Mouse (Mus musculus) intestine, postnatal 0 days (tissue): Measurements from ENCODE around the gene Larp4b. TPM values are rescaled to one million over a fixed set of nuclear protein-coding genes. Genes with fewer than 3 reads are reported as not detected.

Experiments
- ATAC-seq: fragments of 200-750 bp; cut with Nextera tagmentation; 2 replicates; pipeline ENCODE4 v1.8.0; 2017; ENCODE audit warnings: mild to moderate bottlenecking, moderate TSS enrichment, moderate library complexity
- H3K27ac ChIP-seq: fragments of 300-500 bp; sonication (generic); 2 replicates; pipeline ENCODE4 v1.5.1; 2014; ENCODE audit warnings: mild to moderate bottlenecking, low read depth, low read length, moderate library complexity
- H3K27me3 ChIP-seq: fragments of 300-500 bp; sonication (generic); replicated peaks from 2 replicates; pipeline ENCODE4 v1.6.1; 2014; ENCODE audit warnings: low read length, mixed read lengths; ENCODE audit not compliant: control insufficient read depth, insufficient read depth
- H3K36me3 ChIP-seq: fragments of 300-500 bp; sonication (generic); 2 replicates; pipeline ENCODE4 v1.6.1; 2014; ENCODE audit warnings: mild to moderate bottlenecking, moderate library complexity; ENCODE audit not compliant: control insufficient read depth, insufficient read depth
- H3K4me1 ChIP-seq: fragments of 300-500 bp; sonication (generic); replicated peaks from 2 replicates; pipeline ENCODE4 v1.6.1; 2014; ENCODE audit warnings: antibody characterized with exemption, low read length, mixed read lengths; ENCODE audit not compliant: control insufficient read depth, insufficient read depth
- H3K4me2 ChIP-seq: fragments of 300-500 bp; sonication (generic); replicated peaks from 2 replicates; pipeline ENCODE4 v1.6.1; 2014; ENCODE audit warnings: low read depth, mild to moderate bottlenecking, moderate library complexity
- H3K4me3 ChIP-seq: fragments of 300-500 bp; sonication (generic); 2 replicates; pipeline ENCODE4 v1.5.1; 2014; ENCODE audit warnings: low read depth, low read length
- H3K9ac ChIP-seq: fragments of 300-500 bp; sonication (generic); 2 replicates; pipeline ENCODE4 v1.6.1; 2014; ENCODE audit warnings: mild to moderate bottlenecking, low read depth, low read length
- H3K9me3 ChIP-seq: fragments of 300-500 bp; sonication (generic); 2 replicates; pipeline ENCODE4 v1.6.1; 2016; ENCODE audit warnings: mixed run types; ENCODE audit not compliant: control insufficient read depth
- CTCF ChIP-seq: sonication (generic); IDR thresholded peaks from 2 replicates; pipeline ENCODE4 v1.5.1; 2016; ENCODE audit warnings: low read depth, mild to moderate bottlenecking, control low read depth, antibody characterized with exemption, moderate library complexity
- WGBS: fragments of 180-500 bp; shearing (Covaris S2); extraction: QIAGEN DNeasy Blood & Tissue Kit; methylation state at CpG from one replicate; pipeline ENCODE4 v1.1.7; 2014; 5-methylcytosine and 5-hydroxymethylcytosine counted together
- polyA plus RNA-seq: library from polyadenylated mRNA; unstranded; fragments of >200 nt; fragmentation: Nextera tagmentation; extraction: Ambion mirVana; gene quantifications from 2 replicates; pipeline ENCODE4 v1.2.1, GENCODE M21; 2015

Larp4b gene
- polyA plus RNA-seq, 1 experiment from 2014 or later = 32.5 TPM

- no peak overlapping the region for H3K4me2 ChIP-seq
- H3K9me3 ChIP-seq = no peaks in the 10 kb centered on the region
- peak; percentile 39 for TF ChIP-seq CTCF
- WGBS = 58% methylated on average over 4 of the region's 4 CpGs
- H3K27me3 ChIP-seq = no peaks in the 10 kb centered on the region
- no peak overlapping the region for H3K4me3 ChIP-seq
- no peak overlapping the region for H3K27ac ChIP-seq
- no peak for ATAC-seq
- H3K36me3 ChIP-seq = no peaks in the 10 kb centered on the region
- H3K9ac ChIP-seq = no peak overlapping the region
- H3K4me1 ChIP-seq = no peaks in the 10 kb centered on the region
Observed at GRCm38 (mm10) chr13:9195565-9195964, 101.9 kb downstream of the Larp4b start.

GRCm38 (mm10) chr13:9198106-9198505, 104.4 kb downstream of the Larp4b start:
- no peak overlapping the region for H3K4me3 ChIP-seq
- H3K27me3 ChIP-seq = no peaks in the 10 kb centered on the region
- no peak for ATAC-seq
- no peaks in the 10 kb centered on the region for H3K36me3 ChIP-seq
- no peak overlapping the region for H3K4me2 ChIP-seq
- TF ChIP-seq CTCF = no peak
- H3K27ac ChIP-seq = no peak overlapping the region
- 46% methylated on average over 3 of the region's 3 CpGs for WGBS
- H3K9ac ChIP-seq = no peak overlapping the region
- H3K4me1 ChIP-seq = no peaks in the 10 kb centered on the region
- H3K9me3 ChIP-seq = no peaks in the 10 kb centered on the region

GRCm38 (mm10) chr13:9198728-9199464, 105.2 kb downstream of the Larp4b start:
- H3K4me3 ChIP-seq = 0 out of 2 replicates have a peak overlapping the region, but pooled peaks have one; percentile 14
- TF ChIP-seq CTCF = no peak
- no peaks in the 10 kb centered on the region for H3K9me3 ChIP-seq
- no peak overlapping the region for H3K27ac ChIP-seq
- WGBS = 28% methylated on average over 19 of the region's 19 CpGs
- H3K9ac ChIP-seq = no peak overlapping the region
- H3K4me1 ChIP-seq = no peaks in the 10 kb centered on the region
- H3K4me2 ChIP-seq = peak overlapping the region; percentile 53
- ATAC-seq = peak; percentile 61; the same call in 1 of the 2 replicates
- no peaks in the 10 kb centered on the region for H3K36me3 ChIP-seq
- no peaks in the 10 kb centered on the region for H3K27me3 ChIP-seq

GRCm38 (mm10) chr13:9199465-9199844, 105.8 kb downstream of the Larp4b start:
- no peak for TF ChIP-seq CTCF
- peak; percentile 33; the same call in 1 of the 2 replicates for ATAC-seq
- Histone ChIP-seq H3K4me3 (no peak overlapping the region), H3K4me1 (no peaks in the 10 kb centered on the region), H3K36me3 (no peaks in the 10 kb centered on the region), H3K9ac (no peak overlapping the region), H3K27me3 (no peaks in the 10 kb centered on the region), H3K4me2 (peak overlapping the region; percentile 53), H3K9me3 (no peaks in the 10 kb centered on the region), H3K27ac (no peak overlapping the region)
- WGBS = 24% methylated on average over 2 of the region's 2 CpGs

GRCm38 (mm10) chr13:9222761-9223405, 129.2 kb downstream of the Larp4b start:
- WGBS = 68% methylated on average over 9 of the region's 9 CpGs
- Histone ChIP-seq H3K27ac (no peak overlapping the region), H3K27me3 (no peaks in the 10 kb centered on the region), H3K36me3 (no peaks in the 10 kb centered on the region), H3K4me2 (peak overlapping the region; percentile 30; the same call in 1 of the 2 replicates), H3K9me3 (no peaks in the 10 kb centered on the region), H3K9ac (no peak overlapping the region), H3K4me1 (no peaks in the 10 kb centered on the region), H3K4me3 (no peak overlapping the region)
- no peak for ATAC-seq
- TF ChIP-seq CTCF = no peak

Other genes with a start within 250 kb of the Larp4b start
- gene Wdr37, start 222.0 kb upstream of the Larp4b start, polyA plus RNA-seq = 7.7 and 8.0 TPM in 2 replicates
- gene Idi1, start 208.4 kb upstream of the Larp4b start, polyA plus RNA-seq = 27.6 and 30.9 TPM in 2 replicates
- not detected in 2 replicates for gene Gm9745, start 145.7 kb upstream of the Larp4b start, polyA plus RNA-seq
- not detected in 2 replicates for gene Idi2, start 141.0 kb upstream of the Larp4b start, polyA plus RNA-seq
- gene Gtpbp4, start 97.8 kb upstream of the Larp4b start, polyA plus RNA-seq = 28.8 and 30.3 TPM in 2 replicates
- 2.7 and 2.8 TPM in 2 replicates for gene Dip2c, start 182.6 kb downstream of the Larp4b start, polyA plus RNA-seq